Mouse (Mus musculus) G1E (cell line): Measurements from ENCODE around the gene Lrp5.

ENCODE experiments used
- CTCF ChIP-seq: IDR thresholded peaks from 2 replicates; pipeline ENCODE4 v1.5.1; 2012; ENCODE audit warnings: low read depth, low read length, inconsistent platforms, mixed read lengths
- TAL1 ChIP-seq: conservative IDR thresholded peaks from 2 replicates; pipeline ENCODE4 v1.6.1; 2012; ENCODE audit warnings: low read depth, low read length, inconsistent platforms, mixed read lengths

DNA sequence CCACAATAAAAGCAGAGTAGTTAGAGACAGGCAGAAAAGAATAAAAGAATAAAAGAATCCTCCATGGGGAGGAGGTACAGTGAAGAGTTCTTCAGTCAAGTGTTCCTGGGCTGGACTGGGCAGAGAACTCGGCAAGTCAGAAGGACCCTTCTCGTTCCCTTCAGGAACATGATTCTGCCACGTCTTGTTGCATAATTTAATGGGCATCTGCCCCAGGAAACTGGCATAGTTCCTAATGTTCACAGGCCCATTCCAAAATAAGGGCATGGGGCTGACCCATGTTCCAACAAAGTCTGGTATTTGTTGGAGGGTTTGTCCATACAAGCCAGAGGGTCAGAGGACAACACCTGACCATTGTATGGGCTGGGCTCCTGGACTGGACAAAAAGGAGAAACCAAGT is 8.6 kb upstream of the Lrp5 start:
- TF ChIP-seq CTCF (no peak), TAL1 (no peak)
